Mouse (Mus musculus) embryonic facial prominence, embryonic 12.5 days (tissue): ENCODE measurements around the gene Nme9. TPM values are rescaled to one million over a fixed set of nuclear protein-coding genes. Genes with fewer than 3 reads are reported as not detected.
A peak's percentile ranks its signal among the peaks of the same experiment; 100 is the strongest.

Source experiments
- ATAC-seq: fragments of 200-750 bp; cut with Nextera tagmentation; 2 replicates; pipeline ENCODE4 v1.8.0; 2017; ENCODE audit not compliant: insufficient number of reproducible peaks, insufficient read depth, low FRiP score, low TSS enrichment
- H3K27ac ChIP-seq: fragments of 300-500 bp; sonication (generic); 2 replicates; pipeline ENCODE4 v1.5.1; 2016; ENCODE audit warnings: mild to moderate bottlenecking
- H3K27me3 ChIP-seq: fragments of 300-500 bp; sonication (generic); 2 replicates; pipeline ENCODE4 v1.6.1; 2016; ENCODE audit warnings: mild to moderate bottlenecking, moderate library complexity
- H3K36me3 ChIP-seq: fragments of 300-500 bp; sonication (generic); 2 replicates; pipeline ENCODE4 v1.6.1; 2016; ENCODE audit warnings: mild to moderate bottlenecking
- H3K4me1 ChIP-seq: fragments of 300-500 bp; sonication (generic); 2 replicates; pipeline ENCODE4 v1.6.1; 2016
- H3K4me2 ChIP-seq: fragments of 300-500 bp; sonication (generic); replicated peaks from 2 replicates; pipeline ENCODE4 v1.6.1; 2016; ENCODE audit warnings: mild to moderate bottlenecking, moderate library complexity
- H3K4me3 ChIP-seq: fragments of 300-500 bp; sonication (generic); 2 replicates; pipeline ENCODE4 v1.5.1; 2016; ENCODE audit warnings: mild to moderate bottlenecking
- H3K9ac ChIP-seq: fragments of 300-500 bp; sonication (generic); 2 replicates; pipeline ENCODE4 v1.6.1; 2016; ENCODE audit warnings: mild to moderate bottlenecking, moderate library complexity
- H3K9me3 ChIP-seq: fragments of 300-500 bp; sonication (generic); 2 replicates; pipeline ENCODE4 v1.6.1; 2016; ENCODE audit warnings: mild to moderate bottlenecking, moderate library complexity
- WGBS: fragments of 180-500 bp; shearing (Covaris S2); methylation state at CpG from one replicate; pipeline ENCODE4 v1.1.7; 2016; 5-methylcytosine and 5-hydroxymethylcytosine counted together
- polyA plus RNA-seq: library from polyadenylated mRNA; unstranded; fragments of >200 nt; fragmentation: Nextera tagmentation; extraction: Ambion mirVana; gene quantifications from 2 replicates; pipeline ENCODE4 v1.2.1, GENCODE M21; 2016

Gene Nme9
- not detected in 2 replicates for polyA plus RNA-seq

DNA sequence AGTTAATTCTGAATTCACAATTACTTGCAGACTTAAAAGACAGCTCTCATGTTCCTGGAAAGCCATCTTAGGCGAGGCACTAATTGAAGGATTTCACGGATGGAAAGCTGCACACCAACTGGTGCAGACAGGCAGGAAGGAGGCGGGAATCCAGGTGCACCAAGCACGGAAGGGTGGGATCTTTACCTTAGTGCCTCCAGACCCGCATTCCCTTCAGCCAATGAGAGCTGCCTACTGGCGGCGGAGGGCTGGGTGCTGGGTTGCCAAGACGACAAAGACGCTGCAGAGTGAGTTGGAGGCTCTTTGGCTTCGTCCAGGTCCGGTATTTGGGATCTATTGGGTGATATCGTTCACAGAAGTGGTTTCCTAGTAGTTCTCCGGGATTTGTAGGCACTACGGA, at the start of gene Nme9:
Gene Nme9, plus strand, starts transcription at position 315 of the 400 bp plus-strand sequence.
- H3K27me3 ChIP-seq, result peaks cover 12% of the 10 kb centered on the region
- H3K9me3 ChIP-seq, result no peaks in the 10 kb centered on the region
- no peaks in the 10 kb centered on the region for H3K4me1 ChIP-seq
- H3K9ac ChIP-seq, result no peak within 1 kb of the TSS
- H3K4me3 ChIP-seq, result no peak within 1 kb of the TSS
- H3K27ac ChIP-seq, result no peak within 1 kb of the TSS
- no peak; the same call in 1 of the 2 replicates for ATAC-seq
- peak within 1 kb of the TSS; percentile 36 for H3K4me2 ChIP-seq
- H3K36me3 ChIP-seq, result no peaks in the 10 kb centered on the region
- WGBS, result 10% methylated on average over 14 of the region's 14 CpGs

DNA sequence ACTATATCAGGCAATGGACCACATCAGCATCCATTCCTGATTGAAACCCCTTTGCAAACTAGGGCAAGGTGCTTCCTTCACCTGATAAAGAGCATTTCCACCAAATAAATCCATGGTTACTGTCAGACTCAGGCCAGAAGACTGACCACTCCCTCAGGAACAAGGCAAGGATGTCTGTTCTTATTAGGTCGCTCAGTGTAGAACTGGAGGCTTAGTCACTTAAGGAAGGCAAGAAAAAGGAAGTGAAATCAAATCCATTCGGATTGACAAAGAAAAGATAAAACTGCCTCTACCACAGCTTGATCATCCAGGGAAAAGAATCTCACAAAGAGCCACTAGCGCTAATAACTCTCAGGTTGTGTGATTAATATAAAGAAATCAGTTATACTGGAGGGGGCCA, 42.0 kb upstream of the Nme9 start:
- no peaks in the 10 kb centered on the region for H3K36me3 ChIP-seq
- H3K4me2 ChIP-seq, result no peak overlapping the region
- H3K9ac ChIP-seq, result no peak overlapping the region
- H3K27ac ChIP-seq, result no peak overlapping the region
- no peaks in the 10 kb centered on the region for H3K27me3 ChIP-seq
- 84% methylated on average over 3 of the region's 3 CpGs for WGBS
- no peak overlapping the region for H3K4me3 ChIP-seq
- peaks cover under 1% of the 10 kb centered on the region; the same call in 1 of the 2 replicates for H3K4me1 ChIP-seq
- no peak for ATAC-seq
- H3K9me3 ChIP-seq, result no peaks in the 10 kb centered on the region

DNA sequence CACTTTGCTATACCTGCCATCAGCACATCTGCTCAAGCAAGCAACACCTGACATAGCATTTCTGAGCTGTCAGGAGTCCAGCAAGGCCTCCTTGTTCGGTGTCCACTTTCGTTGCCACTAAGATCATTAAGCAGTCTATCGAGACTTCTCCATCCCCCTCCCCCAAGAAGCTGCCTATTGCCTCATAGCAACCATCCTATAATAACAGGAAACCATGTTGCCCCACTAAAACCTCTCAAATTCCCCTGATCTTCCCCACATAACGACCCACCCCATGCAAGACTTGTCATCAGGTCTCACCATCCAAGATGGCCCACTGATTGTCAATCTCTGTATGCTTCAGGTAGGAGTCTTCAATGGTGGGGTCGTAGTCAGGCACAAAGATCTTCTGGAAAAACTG, 40.2 kb upstream of the Nme9 start:
- no peak overlapping the region for H3K9ac ChIP-seq
- H3K27me3 ChIP-seq, result no peaks in the 10 kb centered on the region
- H3K4me3 ChIP-seq, result no peak overlapping the region
- H3K9me3 ChIP-seq, result no peaks in the 10 kb centered on the region
- no peak overlapping the region for H3K27ac ChIP-seq
- ATAC-seq, result no peak
- H3K36me3 ChIP-seq, result no peaks in the 10 kb centered on the region
- H3K4me1 ChIP-seq, result peaks cover 5% of the 10 kb centered on the region; the same call in 1 of the 2 replicates
- 78% methylated on average over 5 of the region's 5 CpGs for WGBS
- no peak overlapping the region for H3K4me2 ChIP-seq

DNA sequence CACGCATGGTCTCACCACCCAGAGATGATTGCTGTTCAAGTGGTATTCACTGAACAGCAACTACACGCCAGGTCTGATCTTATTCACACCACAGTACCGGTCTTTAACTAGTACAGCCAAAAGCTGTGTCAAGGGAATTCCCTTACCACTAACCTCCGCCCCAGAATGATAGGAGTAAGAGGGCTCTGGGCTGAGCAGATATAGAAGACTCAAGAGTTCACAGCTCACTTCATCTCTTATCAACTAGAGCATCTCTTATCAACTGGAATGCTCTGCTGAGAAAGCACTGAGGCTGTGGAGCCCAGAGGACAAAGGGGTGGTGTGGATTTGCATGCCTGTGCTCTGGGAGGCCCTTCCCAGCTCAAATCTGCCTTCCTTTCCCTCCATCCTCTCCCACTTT, 39.5 kb upstream of the Nme9 start:
- Histone ChIP-seq H3K36me3 (no peaks in the 10 kb centered on the region), H3K27me3 (no peaks in the 10 kb centered on the region), H3K4me2 (no peak overlapping the region), H3K9ac (no peak overlapping the region), H3K27ac (no peak overlapping the region), H3K4me1 (peaks cover 7% of the 10 kb centered on the region), H3K9me3 (no peaks in the 10 kb centered on the region), H3K4me3 (no peak overlapping the region)
- no peak for ATAC-seq
- WGBS, result 89% methylated on average over 4 of the region's 4 CpGs

DNA sequence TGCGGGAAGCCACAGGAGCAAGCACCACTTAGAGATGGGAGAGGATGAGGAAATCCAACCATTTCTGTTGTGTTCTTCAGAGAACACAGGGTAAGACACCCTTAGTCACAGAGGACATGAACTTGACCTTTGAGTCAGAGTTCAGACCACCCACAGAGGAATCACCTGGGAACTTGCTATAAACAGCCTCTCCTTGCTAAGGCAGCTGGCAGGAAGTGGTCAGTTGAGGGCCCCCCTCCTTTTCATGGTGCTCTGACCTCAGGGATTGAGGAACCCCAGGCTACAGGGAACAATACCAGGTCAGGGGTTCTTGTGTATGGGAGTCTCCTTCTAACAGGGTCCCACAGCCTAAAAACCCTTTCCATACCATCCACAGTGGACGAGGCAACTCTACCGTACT, 34.5 kb upstream of the Nme9 start:
- H3K9me3 ChIP-seq, result no peaks in the 10 kb centered on the region
- no peaks in the 10 kb centered on the region for H3K27me3 ChIP-seq
- no peak overlapping the region for H3K9ac ChIP-seq
- no peak overlapping the region for H3K4me3 ChIP-seq
- H3K4me1 ChIP-seq, result peaks cover 16% of the 10 kb centered on the region
- H3K4me2 ChIP-seq, result no peak overlapping the region
- no peak for ATAC-seq
- WGBS, result 87% methylated on average over 3 of the region's 3 CpGs
- no peaks in the 10 kb centered on the region for H3K36me3 ChIP-seq
- no peak overlapping the region for H3K27ac ChIP-seq

DNA sequence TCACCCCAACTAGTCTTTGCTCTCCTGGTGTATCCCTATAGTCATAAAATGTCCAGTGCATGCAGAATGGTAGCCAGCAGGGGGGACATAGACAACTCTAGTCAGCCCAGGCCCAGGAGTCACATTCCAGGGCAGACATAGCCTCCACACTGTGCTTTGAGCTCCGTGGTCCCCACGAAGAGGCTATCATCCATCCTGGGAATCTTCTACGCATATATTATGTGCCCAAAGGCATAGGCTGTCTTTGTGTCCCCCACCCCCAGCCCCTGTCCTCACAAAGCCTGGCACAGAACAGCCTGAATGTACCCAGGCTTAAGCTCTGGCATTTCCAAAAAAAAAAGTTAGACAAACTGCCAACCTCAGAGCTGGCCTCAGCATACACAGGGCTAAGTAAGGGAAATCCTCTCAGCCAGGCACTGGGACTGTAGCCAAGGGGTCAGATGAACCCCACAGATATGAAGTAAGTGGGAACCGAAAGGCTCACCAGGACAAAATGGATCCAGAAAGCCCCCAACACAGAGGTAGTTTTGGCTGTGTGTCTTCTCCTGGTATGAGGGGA, 33.9 kb upstream of the Nme9 start:
- no peaks in the 10 kb centered on the region for H3K36me3 ChIP-seq
- H3K27ac ChIP-seq, result no peak overlapping the region
- H3K27me3 ChIP-seq, result no peaks in the 10 kb centered on the region
- H3K4me1 ChIP-seq, result peaks cover 16% of the 10 kb centered on the region
- no peaks in the 10 kb centered on the region for H3K9me3 ChIP-seq
- no peak overlapping the region for H3K9ac ChIP-seq
- no peak overlapping the region for H3K4me3 ChIP-seq
- no peak for ATAC-seq
- H3K4me2 ChIP-seq, result no peak overlapping the region
- 72% methylated on average over 4 of the region's 4 CpGs for WGBS

DNA sequence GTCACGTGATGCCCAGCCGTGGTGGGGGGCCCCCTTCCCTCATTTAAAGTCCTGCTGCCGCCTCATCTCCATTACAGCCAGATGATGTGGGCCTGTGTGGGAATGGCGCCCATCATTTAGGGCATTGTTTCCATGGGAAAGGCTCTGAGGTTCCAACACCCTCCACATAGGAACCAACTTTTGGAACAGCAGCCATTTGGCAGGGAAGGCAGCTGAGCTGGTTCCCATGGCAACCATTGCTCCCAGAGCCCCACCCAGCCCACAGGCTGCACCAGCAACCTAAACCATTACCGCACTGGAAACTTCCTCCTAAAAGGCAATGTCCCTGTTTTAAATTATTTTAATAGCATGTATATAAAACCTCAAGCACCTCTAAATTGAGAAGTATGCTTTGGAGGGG, 32.9 kb upstream of the Nme9 start:
- Histone ChIP-seq H3K4me2 (no peak overlapping the region), H3K27ac (no peak overlapping the region), H3K4me3 (no peak overlapping the region), H3K9me3 (no peaks in the 10 kb centered on the region), H3K36me3 (no peaks in the 10 kb centered on the region), H3K4me1 (peaks cover 19% of the 10 kb centered on the region), H3K9ac (no peak overlapping the region), H3K27me3 (no peaks in the 10 kb centered on the region)
- 65% methylated on average over 5 of the region's 5 CpGs for WGBS
- no peak for ATAC-seq

DNA sequence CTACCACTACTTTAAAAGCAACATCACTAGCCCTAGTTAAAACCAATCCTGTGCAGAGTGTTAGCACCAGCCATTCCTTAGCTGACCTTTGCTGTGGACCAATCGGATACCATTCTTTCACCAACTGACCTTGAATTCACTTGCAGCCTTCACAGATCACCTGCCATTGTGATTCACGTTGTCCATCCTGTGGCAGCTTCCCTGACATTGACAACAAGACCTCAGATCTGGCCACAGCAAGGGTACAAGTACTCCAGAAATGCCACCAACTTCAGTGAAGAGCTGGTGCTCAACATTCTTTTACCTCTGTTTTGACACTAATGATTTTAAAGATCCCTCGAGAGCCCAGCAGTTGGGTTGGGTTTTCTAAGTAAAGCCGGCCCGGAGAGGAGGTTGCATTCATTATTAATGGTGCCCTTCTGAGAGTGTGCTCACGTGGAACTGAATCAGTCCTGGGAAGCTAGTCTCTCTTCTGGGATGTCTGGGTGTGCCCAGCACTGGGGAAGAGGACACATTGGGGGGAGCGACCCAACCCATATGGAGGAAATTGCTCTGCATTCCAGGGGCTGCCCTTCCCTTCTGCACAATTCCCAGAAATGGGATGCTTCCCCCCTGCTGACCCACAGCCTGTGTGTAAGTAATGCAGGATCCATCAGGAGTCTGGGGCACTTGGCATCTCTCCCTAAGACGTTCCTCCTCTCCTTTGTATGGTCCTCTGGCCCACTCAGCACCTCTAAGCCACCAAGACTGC, 31.1 kb upstream of the Nme9 start:
- no peak overlapping the region for H3K4me2 ChIP-seq
- 81% methylated on average over 8 of the region's 8 CpGs for WGBS
- H3K27ac ChIP-seq, result no peak overlapping the region
- no peak overlapping the region for H3K9ac ChIP-seq
- ATAC-seq, result no peak
- H3K4me3 ChIP-seq, result no peak overlapping the region
- H3K27me3 ChIP-seq, result no peaks in the 10 kb centered on the region
- peaks cover 31% of the 10 kb centered on the region for H3K4me1 ChIP-seq
- H3K36me3 ChIP-seq, result no peaks in the 10 kb centered on the region
- no peaks in the 10 kb centered on the region for H3K9me3 ChIP-seq

DNA sequence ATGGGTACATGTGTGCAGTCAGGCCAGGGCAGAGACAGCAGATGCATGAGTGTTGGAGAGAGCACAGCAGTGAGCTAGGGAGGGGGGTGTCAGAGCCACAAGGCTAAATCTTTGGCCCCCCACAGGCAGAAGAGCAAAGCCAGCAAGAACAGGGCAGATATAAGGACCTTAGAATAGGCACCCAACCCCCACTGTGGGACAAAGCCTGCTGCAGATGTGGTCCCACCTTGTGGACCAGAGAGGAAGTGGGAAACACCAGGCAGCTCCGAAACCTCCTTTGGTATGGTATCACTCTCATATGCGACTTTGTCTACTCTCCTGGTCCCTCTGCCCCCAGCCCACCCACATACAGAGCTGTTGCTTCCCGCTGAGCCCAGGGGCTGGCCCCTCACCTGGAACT, 29.4 kb upstream of the Nme9 start:
- WGBS, result 76% methylated on average over 3 of the region's 3 CpGs
- no peaks in the 10 kb centered on the region for H3K36me3 ChIP-seq
- H3K27ac ChIP-seq, result no peak overlapping the region
- no peak overlapping the region for H3K4me2 ChIP-seq
- no peaks in the 10 kb centered on the region for H3K9me3 ChIP-seq
- no peaks in the 10 kb centered on the region for H3K27me3 ChIP-seq
- peaks cover 31% of the 10 kb centered on the region for H3K4me1 ChIP-seq
- H3K9ac ChIP-seq, result no peak overlapping the region
- no peak for ATAC-seq
- H3K4me3 ChIP-seq, result no peak overlapping the region

DNA sequence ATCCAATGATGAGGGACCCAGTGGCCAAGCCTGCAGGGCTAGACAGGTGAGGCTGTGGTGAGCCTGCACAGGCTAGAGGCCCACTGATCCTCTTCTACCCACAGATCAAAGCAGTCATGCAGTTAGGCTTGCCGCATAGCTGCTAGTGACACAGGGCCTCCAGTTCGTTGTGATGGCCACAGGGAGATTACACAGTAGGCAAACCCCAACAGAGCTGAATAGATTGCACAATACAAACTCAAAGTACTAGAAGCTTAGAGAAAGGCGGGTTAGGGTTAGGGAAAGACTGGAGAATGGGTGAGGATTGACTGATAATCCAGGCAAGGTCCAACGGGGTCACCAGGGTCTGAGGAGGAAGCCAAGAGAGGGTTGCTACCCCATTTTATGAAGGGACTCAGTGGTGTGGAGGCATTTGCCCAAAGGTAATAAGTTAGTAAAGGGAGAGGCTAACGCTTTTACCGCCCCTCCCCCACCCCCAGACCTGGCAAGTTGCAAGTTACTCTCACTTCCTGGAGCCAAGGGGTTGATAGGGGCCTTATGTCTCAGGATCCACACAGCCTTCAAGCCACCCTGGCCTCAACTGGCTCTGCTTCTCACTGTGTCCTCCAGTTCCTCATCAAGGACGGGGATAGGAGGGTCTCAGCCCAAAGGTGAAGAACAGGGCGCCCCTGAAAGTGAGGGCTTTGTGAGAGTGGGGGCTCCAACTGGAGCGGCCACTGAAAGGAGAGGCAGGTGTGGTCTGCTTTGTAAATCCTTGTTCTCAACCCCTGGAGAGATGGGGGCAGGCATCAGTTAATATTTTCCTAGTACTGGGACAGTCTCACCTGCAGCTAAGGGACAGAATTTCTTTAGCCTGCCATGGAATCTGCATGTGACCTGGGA, 27.3 kb upstream of the Nme9 start:
- no peak for ATAC-seq
- WGBS, result 75% methylated on average over 9 of the region's 9 CpGs
- no peaks in the 10 kb centered on the region for H3K27me3 ChIP-seq
- H3K4me2 ChIP-seq, result no peak overlapping the region
- H3K4me3 ChIP-seq, result no peak overlapping the region
- no peak overlapping the region; the same call in 1 of the 2 replicates for H3K9ac ChIP-seq
- peaks cover 24% of the 10 kb centered on the region for H3K4me1 ChIP-seq
- H3K9me3 ChIP-seq, result no peaks in the 10 kb centered on the region
- 0 out of 2 replicates have a peak overlapping the region, but pooled peaks have one; percentile 36 for H3K27ac ChIP-seq
- H3K36me3 ChIP-seq, result no peaks in the 10 kb centered on the region

DNA sequence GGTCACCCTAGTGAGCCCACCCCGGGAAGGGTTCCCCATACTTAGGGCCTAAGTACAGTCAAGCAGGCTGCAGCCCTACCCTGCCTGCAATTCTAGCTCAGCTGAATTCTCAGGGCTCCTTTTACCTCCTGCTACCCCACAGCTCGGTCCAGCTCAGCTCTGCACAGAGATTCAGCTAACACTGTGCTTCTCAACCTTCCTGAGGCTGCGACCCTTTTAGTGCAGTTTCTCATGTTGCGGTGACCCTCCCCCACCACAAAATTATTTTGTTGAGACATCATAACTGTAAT, 26.8 kb upstream of the Nme9 start:
- ATAC-seq, result no peak
- H3K27me3 ChIP-seq, result no peaks in the 10 kb centered on the region
- no peak overlapping the region for H3K4me3 ChIP-seq
- H3K9me3 ChIP-seq, result no peaks in the 10 kb centered on the region
- 0 out of 2 replicates have a peak overlapping the region, but pooled peaks have one; percentile 36 for H3K27ac ChIP-seq
- 41% methylated on average over 4 of the region's 4 CpGs for WGBS
- H3K4me1 ChIP-seq, result peaks cover 24% of the 10 kb centered on the region
- H3K9ac ChIP-seq, result no peak overlapping the region
- H3K4me2 ChIP-seq, result no peak overlapping the region
- H3K36me3 ChIP-seq, result no peaks in the 10 kb centered on the region

DNA sequence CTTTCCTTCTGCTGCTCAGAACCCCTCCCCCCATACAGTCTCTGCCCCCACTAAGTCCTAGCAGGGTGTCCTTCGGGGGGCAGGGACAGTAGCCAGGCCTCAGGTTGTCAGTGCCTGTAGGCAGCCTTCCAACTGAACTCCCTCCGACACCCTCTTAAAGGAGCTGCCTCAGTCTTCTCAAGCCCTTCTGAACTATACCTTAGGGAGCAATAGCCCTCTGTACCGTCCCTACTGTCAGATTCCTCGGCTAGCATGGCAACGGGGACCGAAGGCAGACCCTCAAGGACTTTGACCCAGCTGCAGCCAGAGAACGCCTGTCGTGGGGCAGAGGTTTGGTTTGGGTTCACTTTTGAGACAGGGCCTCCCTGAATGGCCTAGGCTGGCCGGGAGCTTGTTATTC, 26.0 kb upstream of the Nme9 start:
- no peak for ATAC-seq
- Histone ChIP-seq H3K4me1 (peaks cover 24% of the 10 kb centered on the region), H3K27ac (no peak overlapping the region), H3K4me2 (no peak overlapping the region), H3K9me3 (no peaks in the 10 kb centered on the region), H3K4me3 (no peak overlapping the region), H3K9ac (no peak overlapping the region), H3K36me3 (no peaks in the 10 kb centered on the region), H3K27me3 (no peaks in the 10 kb centered on the region)
- 62% methylated on average over 9 of the region's 9 CpGs for WGBS
